Mouse (Mus musculus): Measurements from ENCODE around the gene Spink4. TPM values are rescaled to one million over a fixed set of nuclear protein-coding genes. Genes with fewer than 3 reads are reported as not detected.
A peak's percentile ranks its signal among the peaks of the same experiment; 100 is the strongest.

Gene Spink4
- total RNA-seq, 1 experiment, result not detected

- TF ChIP-seq HCFC1 (IDR thresholded peaks at IDR 0.05; ENCODE audit: borderline replicate concordance, insufficient read depth, low read length) (no peak), ZNF384 (IDR thresholded peaks at IDR 0.05; ENCODE audit: low read depth, low read length) (no peak), CHD2 (IDR thresholded peaks at IDR 0.05; ENCODE audit: low read depth, low read length) (no peak), ZC3H11A (IDR thresholded peaks at IDR 0.05; ENCODE audit: borderline replicate concordance, low read depth, low read length) (no peak), MAFK (IDR thresholded peaks at IDR 0.05; ENCODE audit: insufficient read depth, low read depth, low read length) (no peak)
- no peak for DNase-seq (ENCODE audit: low read depth, low spot score)
- Histone ChIP-seq H3K4me1 (ENCODE audit: control insufficient read depth in 2 of 2, insufficient read depth in 2 of 2, low read length in 2 of 2, poor library complexity in 1 of 2) (peaks cover 2 to 3% of the 10 kb centered on the region in 2 experiments; a peak in 2 of 4 replicates), H3K9me3 (ENCODE audit: control insufficient read depth, insufficient read depth, low read depth, low read length) (no peaks in the 10 kb centered on the region), H3K27ac (ENCODE audit: insufficient read depth, low read depth, low read length, poor library complexity, severe bottlenecking) (no peak overlapping the region), H3K9ac (ENCODE audit: insufficient read depth, low read depth, low read length, poor library complexity, severe bottlenecking) (no peak overlapping the region; the same call in 1 of the 2 replicates), H3K36me3 (ENCODE audit: control insufficient read depth, insufficient read depth, low read length, poor library complexity, severe bottlenecking) (peaks cover 14% of the 10 kb centered on the region), H3K4me3 (ENCODE audit: insufficient read depth in 1 of 2, low read depth in 1 of 2, low read length in 2 of 2, poor library complexity in 1 of 2, severe bottlenecking in 1 of 2) (peak overlapping the region in 1 of 2 experiments; percentile 88; a peak in 3 of 4 replicates)
- in situ Hi-C loops (cut with MboI; ENCODE audit: low sequenced_read_pairs in 2 of 2, unreplicated experiment in 2 of 2), result no loop called here
Measured at GRCm38 (mm10) chr4:40946516-40947121, 26.8 kb downstream of the Spink4 start.

DNA sequence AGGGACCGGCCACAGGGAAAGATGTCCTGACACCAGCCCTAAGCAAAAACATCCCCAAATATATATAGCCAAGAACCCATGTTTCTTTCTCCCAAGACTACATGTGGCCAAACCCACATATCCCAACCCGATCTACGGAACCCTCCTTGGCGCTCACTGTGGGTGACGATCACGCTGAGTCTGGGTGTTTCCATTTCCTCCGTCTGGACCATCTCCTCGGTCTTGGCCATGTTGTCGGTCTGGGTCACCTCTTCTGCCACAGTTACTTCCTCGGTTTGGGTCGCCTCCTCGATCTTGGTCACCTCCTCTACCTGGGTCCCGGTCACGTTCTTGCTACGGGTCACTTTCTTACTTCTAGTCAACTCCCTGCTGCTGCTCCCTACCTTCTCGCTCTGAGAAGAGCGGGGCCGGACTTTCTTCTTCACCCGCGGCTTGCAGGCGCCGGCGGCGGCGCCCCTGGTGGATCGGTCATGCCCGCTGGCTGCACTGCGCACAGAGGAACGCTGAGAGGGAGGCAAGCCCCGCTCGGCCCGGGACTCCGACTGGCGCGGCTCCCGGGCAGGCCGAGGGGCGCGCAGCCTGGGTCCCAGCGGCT lies 27.8 kb downstream of the Spink4 start:
- Histone ChIP-seq H3K9me3 (ENCODE audit: control insufficient read depth, insufficient read depth, low read depth, low read length) (no peaks in the 10 kb centered on the region), H3K4me1 (ENCODE audit: control insufficient read depth in 2 of 2, insufficient read depth in 2 of 2, low read length in 2 of 2, poor library complexity in 1 of 2) (peaks cover 1 to 3% of the 10 kb centered on the region in 2 experiments; a peak in 2 of 4 replicates), H3K4me3 (ENCODE audit: insufficient read depth in 1 of 2, low read depth in 1 of 2, low read length in 2 of 2, poor library complexity in 1 of 2, severe bottlenecking in 1 of 2) (peak overlapping the region; percentile 81 to 88), H3K9ac (ENCODE audit: insufficient read depth, low read depth, low read length, poor library complexity, severe bottlenecking) (peak overlapping the region; percentile 79), H3K27ac (ENCODE audit: insufficient read depth, low read depth, low read length, poor library complexity, severe bottlenecking) (no peak overlapping the region), H3K36me3 (ENCODE audit: control insufficient read depth, insufficient read depth, low read length, poor library complexity, severe bottlenecking) (peaks cover 10% of the 10 kb centered on the region)
- TF ChIP-seq HCFC1 (IDR thresholded peaks at IDR 0.05; ENCODE audit: borderline replicate concordance, insufficient read depth, low read length) (no peak), ZNF384 (IDR thresholded peaks at IDR 0.05; ENCODE audit: low read depth, low read length) (no peak)
- peak; percentile 34 for DNase-seq (ENCODE audit: low read depth, low spot score)
- in situ Hi-C loops (cut with MboI; ENCODE audit: low sequenced_read_pairs in 2 of 2, unreplicated experiment in 2 of 2), result no loop called here

GRCm38 (mm10) chr4:40948160-40948708 lies 28.4 kb downstream of the Spink4 start, which contains the start of the genes Bag1 and Chmp5:
Gene Bag1, minus strand, starts transcription at chr4:40948294.
Gene Chmp5, plus strand, starts transcription at chr4:40948407.
- no peak for TF ChIP-seq ZC3H11A (IDR thresholded peaks at IDR 0.05; ENCODE audit: borderline replicate concordance, low read depth, low read length)
- TF ChIP-seq CHD2 (IDR thresholded peaks at IDR 0.05; ENCODE audit: low read depth, low read length), result no peak; the same call in 1 of the 2 replicates
- TF ChIP-seq MAFK (IDR thresholded peaks at IDR 0.05; ENCODE audit: insufficient read depth, low read depth, low read length), result no peak
- TF ChIP-seq ZNF384 (IDR thresholded peaks at IDR 0.05; ENCODE audit: low read depth, low read length), result no peak
- peak; percentile 78; the same call in 1 of the 2 replicates for TF ChIP-seq HCFC1 (IDR thresholded peaks at IDR 0.05; ENCODE audit: borderline replicate concordance, insufficient read depth, low read length)

DNA sequence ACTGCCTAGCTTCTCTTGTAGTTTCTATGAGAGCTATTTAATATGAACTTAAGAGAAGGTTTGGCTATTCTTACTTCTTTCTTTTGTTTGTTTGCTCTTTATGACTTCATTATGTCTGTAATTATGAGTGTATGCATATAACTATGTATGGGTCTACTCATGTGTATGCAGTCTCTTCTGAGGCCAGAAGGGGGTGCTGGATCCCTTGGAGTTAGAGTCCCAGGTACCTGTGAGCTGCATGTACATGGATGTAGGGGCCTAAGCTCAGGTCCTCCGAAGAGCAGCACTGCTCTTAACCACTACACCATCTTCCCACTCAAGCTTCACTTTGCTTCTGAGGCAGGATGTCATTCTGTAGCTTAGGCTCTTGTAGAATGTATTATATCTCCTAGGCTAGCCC lies 33.7 kb downstream of the Spink4 start:
- Histone ChIP-seq H3K9ac (ENCODE audit: insufficient read depth, low read depth, low read length, poor library complexity, severe bottlenecking) (no peak overlapping the region), H3K9me3 (ENCODE audit: control insufficient read depth, insufficient read depth, low read depth, low read length) (no peaks in the 10 kb centered on the region), H3K27ac (ENCODE audit: insufficient read depth, low read depth, low read length, poor library complexity, severe bottlenecking) (no peak overlapping the region), H3K36me3 (ENCODE audit: control insufficient read depth, insufficient read depth, low read length, poor library complexity, severe bottlenecking) (peaks cover 16% of the 10 kb centered on the region), H3K4me3 (ENCODE audit: insufficient read depth in 1 of 2, low read depth in 1 of 2, low read length in 2 of 2, poor library complexity in 1 of 2, severe bottlenecking in 1 of 2) (no peak overlapping the region), H3K4me1 (ENCODE audit: control insufficient read depth in 2 of 2, insufficient read depth in 2 of 2, low read length in 2 of 2, poor library complexity in 1 of 2) (no peaks in the 10 kb centered on the region)
- no peak for TF ChIP-seq ZNF384 (IDR thresholded peaks at IDR 0.05; ENCODE audit: low read depth, low read length)
- no peak for TF ChIP-seq ZC3H11A (IDR thresholded peaks at IDR 0.05; ENCODE audit: borderline replicate concordance, low read depth, low read length)
- in situ Hi-C loops (cut with MboI; ENCODE audit: low sequenced_read_pairs in 2 of 2, unreplicated experiment in 2 of 2), result no loop called here
- peak; percentile 39 for DNase-seq (ENCODE audit: low read depth, low spot score)

More at GRCm38 (mm10) chr4:40948160-40948708, 28.4 kb downstream of the Spink4 start, which contains the start of the genes Bag1 and Chmp5:
- Histone ChIP-seq H3K4me1 (ENCODE audit: control insufficient read depth in 2 of 2, insufficient read depth in 2 of 2, low read length in 2 of 2, poor library complexity in 1 of 2) (peaks cover 0 to 3% of the 10 kb centered on the region in 2 experiments; a peak in 1 of 4 replicates), H3K36me3 (ENCODE audit: control insufficient read depth, insufficient read depth, low read length, poor library complexity, severe bottlenecking) (peaks cover 10% of the 10 kb centered on the region), H3K9me3 (ENCODE audit: control insufficient read depth, insufficient read depth, low read depth, low read length) (no peaks in the 10 kb centered on the region), H3K4me3 (ENCODE audit: insufficient read depth in 1 of 2, low read depth in 1 of 2, low read length in 2 of 2, poor library complexity in 1 of 2, severe bottlenecking in 1 of 2) (peak within 1 kb of the TSS; percentile 88 to 91), H3K27ac (ENCODE audit: insufficient read depth, low read depth, low read length, poor library complexity, severe bottlenecking) (0 out of 2 replicates have a peak within 1 kb of the TSS, but pooled peaks have one; percentile 34), H3K9ac (ENCODE audit: insufficient read depth, low read depth, low read length, poor library complexity, severe bottlenecking) (peak within 1 kb of the TSS; percentile 89)
- DNase-seq (ENCODE audit: low read depth, low spot score), result peak; percentile 98
- in situ Hi-C loops (cut with MboI; ENCODE audit: low sequenced_read_pairs in 2 of 2, unreplicated experiment in 2 of 2), result no loop called here

Measured in ES-E14 (cell line).